Mouse (Mus musculus): ENCODE measurements at regions not wholly inside any gene's neighbourhood (a gene's known extent, or its start where the extent isn't known, plus 50 kb on each side); places are given as distances from the start of the nearest gene placed in this dataset.

DNA sequence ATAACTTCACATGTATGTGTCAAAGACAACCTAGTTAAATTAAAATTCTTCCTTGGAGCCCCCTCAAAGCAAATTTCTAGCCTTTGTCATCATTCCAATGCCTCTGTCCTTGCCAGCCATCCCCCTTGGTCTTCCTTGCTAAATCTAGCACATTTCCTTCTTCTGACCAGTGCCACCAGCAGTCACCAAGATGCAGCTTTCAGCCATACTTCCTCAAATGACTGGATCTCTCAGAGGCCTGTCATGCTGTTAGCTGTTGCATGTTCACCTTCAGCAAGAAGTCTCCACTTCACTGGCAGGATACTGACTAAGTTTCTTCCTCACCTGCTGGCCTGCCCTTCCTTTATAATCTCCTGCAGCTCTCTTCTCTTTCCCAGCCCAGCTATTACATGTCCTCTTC lies 261.3 kb downstream of the Pik3r1 start:
- DNase-seq (ENCODE audit: low spot score): no peak

GRCm38 (mm10) chr13:101505054-101505453 lies 263.0 kb downstream of the Pik3r1 start:
- DNase-seq (ENCODE audit: low spot score): no peak

DNA sequence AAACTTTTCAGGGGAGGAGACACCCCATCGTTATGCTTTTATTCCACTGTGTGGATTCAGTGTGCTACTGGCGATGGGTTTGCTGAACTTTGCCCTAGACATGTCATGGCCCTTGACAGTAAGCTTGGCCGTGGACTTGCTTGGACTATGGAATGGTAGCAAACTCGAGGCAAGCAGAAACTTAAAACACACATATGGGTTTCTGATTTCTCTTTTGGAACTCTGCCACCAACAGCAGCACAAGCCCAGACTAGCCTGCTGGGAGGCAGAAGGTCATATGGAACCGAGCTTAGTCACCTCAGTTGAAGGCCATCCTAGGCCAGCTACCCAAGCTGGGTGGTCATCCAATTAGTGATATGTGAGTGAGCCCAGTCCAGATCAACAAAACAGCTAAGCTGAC lies 263.8 kb downstream of the Pik3r1 start:
- no peak for DNase-seq (ENCODE audit: low spot score)

DNA sequence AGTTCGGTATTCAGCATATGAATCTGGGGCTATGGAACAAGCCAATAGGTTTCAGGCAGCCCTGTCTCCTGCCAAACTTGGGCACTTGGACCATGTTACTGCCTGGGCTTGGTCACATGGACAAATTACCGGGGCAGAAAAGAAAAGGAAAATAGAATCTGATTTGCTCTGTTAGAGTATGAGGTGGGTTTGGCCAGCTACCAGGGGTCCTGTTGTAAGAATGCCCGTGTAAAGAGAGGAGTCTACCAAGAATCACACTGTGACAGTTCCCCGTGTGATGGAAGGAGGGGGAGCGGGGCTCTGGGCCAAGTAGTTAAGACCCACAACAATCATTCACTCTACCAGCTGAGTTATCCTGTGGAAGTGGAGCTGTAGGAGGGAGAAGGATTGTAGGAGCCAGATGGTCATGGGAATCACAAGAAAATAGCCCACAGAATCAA lies 266.2 kb downstream of the Pik3r1 start:
- DNase-seq (ENCODE audit: low spot score): no peak

DNA sequence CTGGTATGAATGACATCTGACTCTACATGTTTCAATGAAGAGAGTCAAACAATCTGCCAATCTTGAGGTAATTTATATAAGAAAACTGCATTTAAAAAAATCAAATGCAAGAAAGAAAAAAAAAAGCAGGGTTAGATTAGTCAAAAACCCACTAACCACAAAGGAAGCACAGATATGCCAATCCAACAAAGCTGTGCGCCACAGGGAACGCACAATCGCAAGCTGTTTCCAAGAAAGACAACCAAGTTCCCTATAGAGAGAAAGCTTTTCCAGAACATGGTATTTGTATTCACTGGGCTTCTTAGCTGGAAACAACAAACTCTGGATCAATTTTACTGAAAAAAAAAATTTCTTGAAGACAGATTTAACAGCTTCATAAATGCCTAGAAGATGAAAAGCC lies 267.0 kb downstream of the Pik3r1 start:
- no peak for DNase-seq (ENCODE audit: low spot score)

GRCm38 (mm10) chr13:101491835-101492234 lies 276.2 kb downstream of the Pik3r1 start:
- DNase-seq (ENCODE audit: low spot score): no peak

- peak; percentile 61 for DNase-seq (ENCODE audit: low spot score)
Observed at GRCm38 (mm10) chr13:101490961-101491360, 277.1 kb downstream of the Pik3r1 start.

DNA sequence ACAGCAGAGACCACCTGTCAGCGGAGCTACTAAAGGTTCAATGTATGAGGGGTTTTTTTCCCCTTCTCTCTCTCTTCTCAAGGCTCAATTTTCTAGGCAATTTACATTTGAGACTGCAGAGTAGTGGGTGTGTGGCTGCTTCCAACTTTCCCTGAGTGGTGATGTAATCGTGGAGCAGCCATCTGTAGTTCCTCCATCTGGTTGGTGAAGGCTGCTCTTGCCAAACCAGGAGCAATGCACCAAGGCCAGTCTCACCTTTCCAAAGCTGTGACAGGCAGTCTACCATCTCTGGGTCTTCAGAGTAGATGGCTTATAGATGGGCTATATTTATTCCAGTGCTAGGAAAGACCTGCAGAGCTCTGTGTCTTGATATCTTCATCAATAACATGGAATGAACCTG lies 280.4 kb downstream of the Pik3r1 start:
- DNase-seq (ENCODE audit: low spot score): peak; percentile 78

- no peak for DNase-seq (ENCODE audit: low spot score)
Observed at GRCm38 (mm10) chr13:101485823-101486222, 282.2 kb downstream of the Pik3r1 start.

- DNase-seq (ENCODE audit: low spot score): no peak
Observed at GRCm38 (mm10) chr13:101483816-101484215, 284.2 kb downstream of the Pik3r1 start.

DNA sequence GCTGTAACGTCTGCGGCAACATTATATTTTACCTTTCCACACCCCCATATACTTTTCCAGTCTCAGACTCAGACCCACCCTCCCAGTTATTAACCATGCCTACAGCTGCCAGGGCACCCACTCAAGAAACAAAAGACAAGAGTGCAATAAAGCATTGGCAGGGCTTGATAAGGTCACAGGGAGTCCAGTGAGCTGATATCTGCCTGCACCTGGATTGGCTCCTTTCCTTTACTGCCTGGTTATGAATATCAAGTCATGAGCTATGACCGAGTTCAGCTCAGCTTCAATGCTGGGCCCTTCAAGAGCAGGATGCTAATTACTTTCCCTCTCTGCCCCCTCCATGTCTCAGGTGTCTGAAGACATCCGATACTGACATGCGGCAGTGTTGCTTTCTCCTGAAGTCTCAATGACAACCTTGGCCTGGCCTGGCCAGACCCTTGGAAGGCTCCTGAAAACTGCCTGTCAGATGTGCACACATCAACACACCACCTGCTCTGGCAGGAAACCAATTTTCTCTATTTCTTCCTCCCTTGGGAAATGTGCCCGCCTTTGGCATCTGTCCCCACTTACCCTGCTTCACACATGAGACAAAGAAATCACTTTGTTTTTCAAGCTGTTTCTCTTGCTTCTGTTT lies 286.3 kb downstream of the Pik3r1 start:
- no peak for DNase-seq (ENCODE audit: low spot score)

DNA sequence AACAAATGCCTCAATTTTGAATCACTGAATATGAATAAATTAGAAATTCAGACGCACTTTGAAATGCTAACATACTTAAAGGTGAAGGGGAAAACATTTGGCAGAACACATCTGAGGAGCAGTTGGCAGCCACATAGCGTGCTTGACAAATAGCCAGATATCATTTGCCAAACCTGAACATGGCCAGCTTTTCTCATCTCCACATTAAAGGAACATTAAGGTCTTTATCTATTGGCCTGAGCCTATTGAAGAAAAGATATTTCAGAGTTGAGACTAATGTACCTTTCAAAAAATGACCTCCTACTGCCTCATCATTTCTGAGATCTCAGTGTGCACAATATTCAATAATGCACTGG lies 288.7 kb downstream of the Pik3r1 start:
- DNase-seq (ENCODE audit: low spot score): no peak

DNA sequence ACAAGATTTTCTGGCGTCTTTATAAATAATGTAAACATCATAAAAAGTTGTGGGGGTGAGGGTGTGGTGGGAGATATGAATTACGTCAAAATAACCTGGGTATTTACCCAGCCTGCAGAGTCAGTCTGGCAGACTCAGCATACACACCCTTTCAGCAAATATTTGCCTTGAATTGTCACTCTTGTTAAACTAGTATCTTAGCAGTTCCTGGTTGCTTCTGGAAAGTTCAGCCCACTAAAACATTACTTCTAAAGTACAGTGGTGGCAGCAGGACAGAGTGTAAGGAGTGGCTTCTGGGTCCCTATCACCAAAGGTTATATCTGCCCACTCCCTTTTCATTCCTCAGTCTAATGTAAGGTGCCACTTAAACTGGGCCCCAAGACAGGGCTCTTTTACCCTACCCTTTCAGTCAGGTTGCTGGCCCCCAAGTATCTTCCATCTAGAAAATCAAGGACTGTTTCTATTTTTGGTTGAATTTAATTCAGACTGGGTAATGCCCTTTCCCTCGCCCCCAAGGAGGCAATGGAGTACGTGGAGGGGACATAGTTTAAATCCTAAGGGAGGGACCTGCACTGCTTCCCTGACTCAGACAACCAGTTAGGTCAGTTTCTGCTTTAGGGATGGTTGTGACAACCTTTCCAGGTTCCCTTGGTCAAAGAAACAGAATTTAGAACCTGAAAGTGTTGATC lies 289.3 kb downstream of the Pik3r1 start:
- no peak for DNase-seq (ENCODE audit: low spot score)

GRCm38 (mm10) chr13:101473349-101473748 lies 294.7 kb downstream of the Pik3r1 start:
- DNase-seq (ENCODE audit: low spot score): no peak

DNA sequence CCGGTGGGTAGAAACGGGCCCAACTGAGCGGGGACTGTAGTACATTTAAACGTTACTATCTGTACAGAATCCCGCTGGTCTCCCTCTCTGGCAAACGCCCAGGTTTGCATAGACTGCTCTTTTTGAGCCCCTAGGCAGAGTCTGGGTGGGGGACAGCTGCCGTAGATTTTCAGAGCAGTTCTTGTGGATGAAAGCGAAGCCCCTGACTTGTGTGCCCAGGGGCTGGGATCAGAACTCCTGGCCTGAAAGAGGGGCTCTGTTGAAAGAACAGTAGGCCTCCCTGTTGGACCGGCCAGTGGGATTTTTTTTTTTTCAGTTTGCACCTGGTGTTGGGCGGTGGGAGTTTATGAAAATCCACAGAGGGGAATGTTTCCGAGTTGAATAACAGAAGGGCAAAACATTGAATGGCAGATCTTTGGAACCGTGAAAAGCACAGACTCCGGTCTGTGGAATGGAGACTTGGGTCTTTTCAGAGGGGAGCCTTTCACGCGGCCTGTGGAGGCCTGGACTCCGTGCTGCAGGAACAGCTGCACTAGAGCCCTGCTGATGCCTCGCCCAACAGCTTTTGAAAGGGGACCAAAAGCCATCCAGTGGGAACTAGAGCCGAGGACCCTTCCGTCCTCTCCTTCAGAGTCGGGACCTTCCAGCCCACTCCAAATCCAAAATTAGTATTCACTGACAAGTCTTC lies 297.3 kb downstream of the Pik3r1 start:
- DNase-seq (ENCODE audit: low spot score): no peak

DNA sequence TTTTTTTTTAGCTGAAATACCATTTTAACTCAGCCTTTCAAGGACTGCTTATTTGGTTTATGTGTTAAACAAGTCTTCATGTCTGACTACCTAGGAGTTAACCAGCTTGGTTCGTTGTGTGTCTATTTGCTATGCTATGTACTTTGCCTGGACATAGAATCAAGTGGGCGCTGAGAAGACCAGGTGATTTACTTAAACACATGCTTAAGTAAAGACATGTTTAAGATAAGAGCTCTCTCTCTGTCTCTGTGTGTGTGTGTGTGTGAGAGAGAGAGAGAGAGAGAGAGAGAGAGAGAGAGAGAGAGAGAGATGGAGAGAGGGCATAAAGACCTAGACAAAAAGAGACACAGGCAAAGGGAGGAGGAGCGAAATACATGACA lies 302.3 kb downstream of the Pik3r1 start:
- no peak for DNase-seq (ENCODE audit: low spot score)

DNA sequence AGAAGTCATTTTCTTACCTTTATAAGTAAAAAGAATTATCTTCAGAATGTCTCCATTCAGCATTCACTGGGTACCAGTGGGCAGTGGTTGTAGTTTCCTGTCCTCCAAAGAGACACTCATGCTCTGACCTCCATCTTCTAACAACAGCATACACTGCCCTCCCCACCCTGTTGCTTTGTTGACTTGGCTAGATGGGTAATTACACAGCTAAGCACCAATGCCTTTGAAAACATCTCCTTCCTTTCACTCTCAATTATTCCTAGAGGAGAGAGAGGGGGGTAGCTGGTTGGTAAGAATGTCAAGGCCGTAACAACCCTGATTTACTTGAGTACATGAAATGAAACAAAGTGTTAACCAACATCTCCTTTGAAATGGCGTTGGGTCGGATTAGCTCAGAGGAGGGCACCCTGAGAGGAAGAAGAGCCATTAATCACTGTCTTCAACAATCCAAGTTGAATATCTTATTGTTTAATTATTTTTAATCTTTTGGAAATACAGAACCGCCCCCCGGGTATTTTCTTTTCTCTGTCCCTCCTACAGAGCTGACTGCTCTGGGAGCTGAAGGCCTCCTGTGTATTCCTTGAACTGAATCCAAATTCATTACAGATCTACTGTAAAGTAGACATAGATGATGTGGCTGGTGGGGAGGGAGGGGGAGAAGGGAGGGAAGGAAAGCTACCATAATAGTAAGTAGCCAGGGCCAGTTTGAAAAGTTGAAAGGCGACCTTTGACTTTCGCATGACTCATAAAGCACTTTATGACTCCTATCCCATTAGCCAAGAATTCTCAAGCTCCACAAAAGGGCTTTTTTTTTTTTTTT lies 302.9 kb downstream of the Pik3r1 start:
- DNase-seq (ENCODE audit: low spot score): no peak

GRCm38 (mm10) chr13:101456926-101457325 lies 311.1 kb downstream of the Pik3r1 start:
- no peak for DNase-seq (ENCODE audit: low spot score)

DNA sequence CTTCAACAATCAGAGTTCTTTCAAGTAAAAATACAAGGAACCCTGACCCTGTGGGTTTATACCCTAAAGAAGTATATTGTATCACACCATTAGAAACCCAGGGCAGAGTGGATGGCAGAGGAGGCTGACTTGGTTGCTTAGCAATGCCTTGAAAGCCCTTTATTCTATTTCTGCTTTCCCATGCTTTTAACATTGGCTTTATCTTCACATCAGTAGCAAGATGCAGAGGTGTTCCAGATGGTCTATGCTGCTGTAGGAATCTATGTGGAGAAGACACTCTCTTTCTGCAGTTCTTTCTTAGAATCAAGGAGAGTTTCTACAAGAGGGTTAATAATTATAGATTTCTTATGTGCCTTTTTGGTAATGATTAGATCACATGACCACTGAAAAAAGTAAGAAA lies 313.7 kb downstream of the Pik3r1 start:
- DNase-seq (ENCODE audit: low spot score): no peak

- peak; percentile 60 for DNase-seq (ENCODE audit: low spot score)
Observed at GRCm38 (mm10) chr13:101450501-101450900, 317.5 kb downstream of the Pik3r1 start.

DNA sequence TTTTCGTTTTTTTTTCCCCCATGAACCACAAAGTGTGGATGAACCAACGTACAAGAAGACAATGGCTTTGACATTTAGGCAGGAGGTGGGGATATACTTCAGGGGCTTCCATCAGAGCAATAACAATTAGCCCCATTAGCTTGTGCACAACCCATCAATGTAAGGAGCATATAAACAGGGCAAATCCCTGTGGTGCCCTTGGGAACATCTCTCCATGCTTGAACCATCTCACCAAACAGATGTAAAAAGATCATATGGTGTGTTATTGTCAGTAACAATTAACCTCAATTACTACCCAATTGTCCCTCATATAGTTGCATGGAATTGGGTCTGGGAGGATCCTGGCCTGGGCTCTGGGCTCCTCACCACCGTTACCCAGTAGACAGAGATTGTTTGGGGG lies 328.5 kb downstream of the Pik3r1 start:
- no peak for DNase-seq (ENCODE audit: low spot score)

GRCm38 (mm10) chr13:101439041-101439440 lies 329.0 kb downstream of the Pik3r1 start:
- DNase-seq (ENCODE audit: low spot score): no peak

- DNase-seq (ENCODE audit: low spot score): no peak
Observed at GRCm38 (mm10) chr13:101433162-101433561, 334.9 kb downstream of the Pik3r1 start.
